Mouse (Mus musculus): Measurements from ENCODE around the gene Unc93a.
"Not testable (repeated sequence)": the region's sequence is repeated elsewhere in the genome, so short reads cannot be mapped to it uniquely, and the experiment has no call there.

GRCm38 (mm10) chr17:13091510-13091909, 40.1 kb downstream of the Unc93a start:
- TF ChIP-seq CTCF (IDR thresholded peaks at IDR 0.05; ENCODE audit: control insufficient read depth, insufficient read depth, insufficient replicate concordance, low read depth, low read length); POLR2A (IDR thresholded peaks at IDR 0.05; ENCODE audit: control insufficient read depth, low read depth, low read length): not testable (repeated sequence)
